Mouse (Mus musculus) heart, postnatal 10 days (tissue): ENCODE measurements around the gene Pax3. TPM values are rescaled to one million over a fixed set of nuclear protein-coding genes. Genes with fewer than 3 reads are reported as not detected.

Source experiments
- DNase-seq, 2 experiments: peaks; one replicate each; pipeline ENCODE4 v3.0.0; 2021
- intact Hi-C: fragments of 180-260 bp; cut with DNase I; formaldehyde crosslinking; loops from one replicate; pipeline ENCODE4 v1.15.1; 2025
- total RNA-seq, 2 experiments: library from RNA; stranded (reverse); gene quantifications; 2 replicates each; pipeline ENCODE4 v1.2.3; 2021

Gene Pax3
- total RNA-seq, result under 1 TPM in 1 of 2 experiments, not detected in 1; 0.15 TPM

- no peak for DNase-seq
- intact Hi-C loops, result no loop called here
These were observed at the start of gene Pax3 for GRCm38 (mm10) chr1:78196751-78197311. TSS of gene Pax3 (minus strand) at chr1:78197134.

DNA sequence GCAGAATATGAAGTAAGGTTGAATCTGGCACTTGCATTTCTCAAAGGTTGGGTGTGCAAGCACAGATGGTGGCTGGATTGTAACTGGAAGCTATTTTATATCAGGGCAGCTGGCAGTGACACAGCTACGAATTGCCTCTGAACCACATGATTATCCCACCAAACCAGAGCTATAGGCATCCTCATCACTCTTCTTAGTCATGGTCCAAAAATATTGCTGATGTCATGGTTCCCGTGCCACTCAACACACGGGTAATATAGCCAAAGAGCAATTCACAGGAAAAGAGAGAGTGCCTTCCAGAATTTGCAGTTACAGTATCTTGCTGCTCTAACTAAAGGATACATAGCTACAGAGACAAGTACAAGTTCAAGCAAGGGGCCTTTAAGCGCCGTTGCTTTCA, 37.4 kb upstream of the Pax3 start:
- no peak for DNase-seq
- intact Hi-C loops, result no loop called here

- no peak for DNase-seq
- intact Hi-C loops, result no loop called here
These were observed 35.1 kb upstream of the Pax3 start for GRCm38 (mm10) chr1:78231901-78232546.

DNA sequence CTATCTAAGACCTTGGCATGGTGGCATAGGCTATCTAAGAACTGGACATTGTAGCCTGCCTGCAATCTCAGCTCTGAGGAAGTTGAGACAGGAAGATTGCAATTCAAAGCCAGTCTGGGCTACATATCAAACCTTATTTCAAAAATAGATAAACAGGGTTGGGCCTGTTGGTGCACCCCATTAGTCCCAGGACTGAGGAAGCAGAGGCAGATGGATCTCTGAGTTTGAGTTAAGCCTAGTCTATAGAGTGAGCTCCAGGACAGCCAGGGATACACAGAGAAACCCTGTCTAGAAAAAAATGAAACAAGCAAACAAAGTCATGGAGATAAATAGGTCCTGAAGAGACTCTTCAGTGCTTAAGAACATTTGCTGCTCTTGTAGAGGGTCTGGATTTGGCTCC, 32.9 kb upstream of the Pax3 start:
- intact Hi-C loops, result no loop called here
- no peak for DNase-seq

DNA sequence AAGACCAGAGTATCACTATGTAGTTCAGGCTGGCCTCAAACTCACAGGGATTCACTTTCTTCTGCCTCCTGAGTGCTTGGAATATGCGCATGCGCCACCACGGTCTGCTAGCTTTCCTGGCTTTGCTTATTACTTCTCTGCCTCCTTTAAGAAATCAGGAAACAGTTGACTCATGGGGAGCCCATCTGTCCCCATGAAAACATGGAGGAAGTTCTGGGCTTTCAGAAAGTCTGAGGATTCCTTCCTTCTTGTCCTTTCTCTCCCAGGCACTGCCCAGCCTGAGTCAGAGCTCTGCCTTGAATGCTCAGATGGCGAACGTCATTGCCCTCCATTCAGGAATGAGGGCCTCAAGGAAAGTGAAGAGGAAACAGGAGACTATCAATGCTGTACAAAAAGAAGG, 31.8 kb upstream of the Pax3 start:
- intact Hi-C loops, result no loop called here
- no peak for DNase-seq

- intact Hi-C loops, result no loop called here
- no peak for DNase-seq
These were observed 21.3 kb upstream of the Pax3 start for GRCm38 (mm10) chr1:78218057-78218780.

DNA sequence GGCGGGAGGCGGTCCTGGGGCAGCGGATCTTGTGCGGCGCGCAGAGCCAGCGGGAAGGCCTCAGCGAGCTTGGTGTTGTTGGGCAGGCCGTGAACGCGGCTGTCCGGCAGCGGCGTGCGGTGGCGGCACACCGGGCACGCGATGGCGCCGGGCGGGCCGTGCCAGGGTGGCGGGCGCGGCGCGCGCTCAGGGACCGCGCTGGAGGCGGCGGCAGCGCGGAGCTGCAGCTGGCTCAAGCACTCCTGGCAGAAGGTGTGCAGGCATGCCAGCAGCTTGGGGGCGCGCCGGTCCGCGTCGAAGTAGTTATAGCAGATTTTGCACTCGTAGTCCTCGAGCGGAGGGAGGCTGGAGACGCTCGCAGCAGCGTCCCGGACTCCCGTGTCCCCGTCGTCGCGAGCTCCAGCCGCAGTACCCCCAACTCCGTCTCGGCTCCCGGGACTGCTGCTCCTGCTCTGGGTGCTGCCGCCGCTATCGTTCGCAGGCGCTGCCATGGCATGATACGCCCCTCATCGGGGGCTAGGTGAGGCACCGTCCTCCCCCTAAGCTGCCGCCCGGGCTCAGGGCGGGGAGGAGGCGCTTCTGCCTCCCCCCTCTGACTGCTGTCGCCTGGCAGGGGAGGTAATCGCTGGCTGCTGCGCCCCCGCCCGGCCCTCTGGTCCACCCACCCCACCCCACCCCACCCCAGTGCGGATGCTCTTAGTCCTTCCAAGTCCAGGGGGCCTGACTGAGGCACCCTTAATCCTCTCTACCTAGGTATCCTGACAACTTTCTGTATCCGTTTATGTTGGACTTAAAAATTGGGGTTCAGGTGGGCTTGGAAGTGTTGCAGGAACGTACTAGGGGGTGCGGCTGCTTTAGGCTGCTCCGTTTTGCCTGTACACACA, 20.5 kb upstream of the Pax3 start:
- intact Hi-C loops, result loop anchor here (2.0 kb wide), 1 partner anchor 201 kb away; no protein-coding TSS in a partner anchor
- peak in 1 of 2 experiments; percentile 42 for DNase-seq

DNA sequence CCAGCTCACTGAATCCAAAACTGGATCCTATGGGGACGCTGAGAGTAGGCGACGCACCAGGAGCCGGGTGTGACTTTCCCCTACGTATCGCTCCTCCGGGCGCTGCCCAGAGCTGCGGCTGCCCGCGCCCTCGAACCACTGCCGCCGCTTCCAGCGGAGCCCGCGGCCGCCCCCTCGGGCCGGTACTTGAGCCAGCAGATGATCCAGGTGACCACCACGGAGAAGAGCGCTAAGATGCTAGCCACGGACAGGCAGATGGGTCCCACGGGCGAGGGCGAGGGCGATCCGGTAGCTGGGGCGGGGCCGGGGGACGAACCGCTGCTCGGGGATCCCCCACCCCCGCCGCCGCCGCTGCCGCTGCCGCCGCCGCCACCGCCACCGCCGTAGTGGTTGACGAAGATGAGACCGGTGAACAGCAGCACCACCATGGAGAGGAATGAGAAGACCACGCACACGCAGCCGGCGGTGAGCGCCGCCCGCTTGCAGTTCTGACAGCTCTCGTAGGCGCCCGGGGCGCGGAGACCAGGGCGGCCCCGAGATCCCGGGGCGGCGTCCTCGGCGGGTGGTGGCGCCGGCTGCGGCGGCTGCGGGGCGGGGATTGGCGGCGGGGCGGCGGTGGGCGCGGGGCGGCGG, 19.7 kb upstream of the Pax3 start:
- DNase-seq, result no peak
- intact Hi-C loops, result loop anchor here (2.0 kb wide), 1 partner anchor 202 kb away; no protein-coding TSS in a partner anchor

GRCm38 (mm10) chr1:78215749-78216508, 19.0 kb upstream of the Pax3 start:
- intact Hi-C loops, result loop anchor here (2.0 kb wide), 1 partner anchor 203 kb away; no protein-coding TSS in a partner anchor

DNA sequence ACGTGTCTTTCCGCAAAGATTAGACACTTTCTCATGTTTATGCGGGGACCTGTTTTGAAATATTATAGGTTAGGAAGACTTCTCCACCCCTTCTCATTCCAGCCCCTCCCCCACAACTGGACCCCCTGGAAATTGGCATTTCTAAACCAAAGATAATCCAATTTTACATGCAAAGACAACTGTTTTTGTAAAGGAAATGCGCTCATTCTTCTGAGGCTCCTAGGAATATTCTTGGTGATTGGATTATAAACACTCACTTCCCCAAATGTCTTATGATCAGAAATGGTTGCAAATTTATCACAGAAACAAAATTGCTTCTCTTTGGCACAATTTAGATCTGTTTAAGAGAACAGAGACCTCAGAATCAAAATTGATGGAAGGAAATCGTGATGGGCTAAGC, 14.1 kb upstream of the Pax3 start:
- DNase-seq, result no peak
- intact Hi-C loops, result no loop called here

More at GRCm38 (mm10) chr1:78215749-78216508, 19.0 kb upstream of the Pax3 start:
- no peak for DNase-seq

GRCm38 (mm10) chr1:78210568-78210967, 13.6 kb upstream of the Pax3 start:
- intact Hi-C loops, result no loop called here

DNA sequence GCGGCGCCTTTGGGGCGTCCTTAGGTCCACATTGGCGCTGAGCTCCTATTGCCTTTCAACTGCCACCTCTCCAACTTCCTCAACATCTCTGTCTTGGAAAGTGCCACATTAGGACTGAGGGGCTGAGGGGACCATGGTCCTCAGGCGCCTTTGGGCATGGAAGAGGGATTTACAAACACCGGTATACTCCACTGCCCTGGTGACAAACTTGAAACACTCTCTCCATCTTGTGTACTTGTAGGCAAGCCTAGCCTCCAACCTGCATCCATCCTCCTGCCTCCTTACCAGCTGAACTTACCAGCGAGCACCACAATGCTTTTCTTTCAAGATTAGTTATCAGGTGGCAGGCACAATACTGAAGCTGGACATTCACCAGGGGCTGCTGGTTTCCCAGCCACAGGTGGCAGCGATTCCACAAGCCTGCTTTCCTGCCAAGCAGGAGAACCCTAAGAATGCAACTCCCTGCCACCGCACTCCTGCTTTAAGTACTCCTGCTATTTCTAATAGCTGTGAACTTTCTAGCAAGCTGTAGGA, 11.4 kb upstream of the Pax3 start:
- intact Hi-C loops, result no loop called here

More at GRCm38 (mm10) chr1:78210568-78210967, 13.6 kb upstream of the Pax3 start:
- no peak for DNase-seq

GRCm38 (mm10) chr1:78204341-78204740, 7.4 kb upstream of the Pax3 start:
- DNase-seq, result no peak
- intact Hi-C loops, result loop anchor here (5.0 kb wide), 1 partner anchor 227 kb away; no protein-coding TSS in a partner anchor

More for the DNA sequence above, 11.4 kb upstream of the Pax3 start:
- no peak for DNase-seq

- intact Hi-C loops, result loop anchor here (5.0 kb wide), 1 partner anchor 226 kb away; no protein-coding TSS in a partner anchor
- peak in 1 of 2 experiments; percentile 39 for DNase-seq
These were observed 6.8 kb upstream of the Pax3 start for GRCm38 (mm10) chr1:78203622-78204211.

DNA sequence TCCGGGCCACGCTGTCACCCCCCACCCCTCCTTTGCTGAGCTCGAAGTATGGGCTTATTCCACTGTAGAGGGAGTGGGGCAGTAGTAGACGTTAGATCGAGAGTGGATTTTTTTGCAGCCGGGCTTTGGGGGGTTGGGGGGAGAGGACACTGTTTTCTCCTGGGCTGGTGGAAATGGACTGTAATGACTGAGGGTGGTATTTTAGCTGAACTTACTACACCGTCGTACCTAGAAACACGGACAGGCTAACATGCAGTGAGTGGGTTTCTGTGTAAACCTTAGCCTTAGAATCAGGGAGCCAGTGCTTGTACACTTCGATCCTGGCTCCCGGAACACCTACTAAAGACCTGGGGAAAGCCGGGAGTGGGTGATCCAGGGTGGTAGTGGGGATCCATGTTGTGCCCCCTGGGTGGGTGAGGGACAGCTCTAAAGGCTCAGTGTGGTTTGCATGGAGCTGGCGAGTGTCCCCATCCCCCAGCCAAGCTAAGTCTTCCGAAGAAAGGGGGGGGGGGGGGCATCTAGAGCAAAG, 6.2 kb upstream of the Pax3 start:
- DNase-seq, result no peak
- intact Hi-C loops, result loop anchor here (5.0 kb wide), 1 partner anchor 226 kb away; no protein-coding TSS in a partner anchor

- intact Hi-C loops, result loop anchor here (5.0 kb wide), 1 partner anchor 225 kb away; no protein-coding TSS in a partner anchor
- DNase-seq, result peak in 1 of 2 experiments; percentile 9
These were observed 5.6 kb upstream of the Pax3 start for GRCm38 (mm10) chr1:78202466-78203085.

DNA sequence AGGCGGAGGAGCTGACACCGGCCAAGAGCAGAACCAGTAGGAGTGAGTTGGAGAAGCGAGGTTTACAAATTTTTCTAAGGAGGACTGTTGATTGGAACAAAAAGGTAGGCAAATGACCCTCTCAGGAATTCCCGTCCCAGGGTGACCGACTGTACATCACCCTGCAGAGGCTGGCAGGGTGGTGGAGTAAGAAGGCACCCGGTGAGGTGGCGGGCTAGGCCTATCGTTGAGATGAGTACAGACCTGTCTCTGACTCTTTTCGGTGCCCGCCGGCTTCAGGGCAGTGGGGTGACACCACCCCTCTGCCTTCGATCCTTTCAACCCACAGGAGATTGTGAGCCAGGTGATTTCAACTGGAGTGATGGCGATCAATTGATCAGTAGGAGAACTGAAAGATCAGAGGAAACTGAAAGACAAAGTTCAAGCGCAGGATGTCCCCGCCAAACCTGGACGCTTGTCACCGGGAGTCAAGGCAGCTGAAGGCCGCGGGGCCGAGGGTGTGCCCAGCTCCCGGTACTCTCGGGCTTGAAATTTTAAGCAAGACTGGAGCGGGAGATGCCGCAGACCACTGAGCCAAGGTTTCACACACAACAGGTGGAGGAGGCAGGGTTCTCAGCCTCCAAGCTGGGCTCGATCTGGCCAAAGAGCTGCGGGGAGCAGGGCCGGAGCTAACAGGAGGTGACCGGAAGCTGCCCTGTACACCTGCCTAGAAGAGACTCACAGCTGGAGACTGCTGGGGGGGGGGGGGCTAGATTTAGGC, 4.5 kb upstream of the Pax3 start:
- peak in 1 of 2 experiments; percentile 15 for DNase-seq
- intact Hi-C loops, result loop anchor here (5.0 kb wide), 1 partner anchor 224 kb away; no protein-coding TSS in a partner anchor
